Mouse (Mus musculus) lung, postnatal 0 days (tissue): ENCODE data around the gene Ffar3. TPM values are rescaled to one million over a fixed set of nuclear protein-coding genes. Genes with fewer than 3 reads are reported as not detected.

Experiments
- ATAC-seq: fragments of 200-750 bp; cut with Nextera tagmentation; 2 replicates; pipeline ENCODE4 v1.8.0; 2017; ENCODE audit warnings: moderate library complexity
- DNase-seq: peaks from one replicate; pipeline ENCODE4 v3.0.0-alpha.2; 2016; ENCODE audit warnings: low spot score
- H3K27ac ChIP-seq: fragments of 300-500 bp; sonication (generic); 2 replicates; pipeline ENCODE4 v1.5.1; 2014; ENCODE audit warnings: antibody characterized with exemption, mild to moderate bottlenecking, low read length, mixed read lengths
- H3K27me3 ChIP-seq: fragments of 300-500 bp; sonication (generic); replicated peaks from 2 replicates; pipeline ENCODE4 v1.6.1; 2014; ENCODE audit warnings: low read length, mixed read lengths; ENCODE audit not compliant: insufficient read depth
- H3K36me3 ChIP-seq: fragments of 300-500 bp; sonication (generic); 2 replicates; pipeline ENCODE4 v1.6.1; 2014; ENCODE audit warnings: low read length, mixed read lengths; ENCODE audit not compliant: insufficient read depth
- H3K4me1 ChIP-seq: fragments of 300-500 bp; sonication (generic); 2 replicates; pipeline ENCODE4 v1.6.1; 2014; ENCODE audit warnings: antibody characterized with exemption, low read depth, low read length, mixed read lengths; ENCODE audit not compliant: insufficient read depth
- H3K4me2 ChIP-seq: fragments of 300-500 bp; sonication (generic); replicated peaks from 2 replicates; pipeline ENCODE4 v1.6.1; 2014; ENCODE audit warnings: low read depth, mild to moderate bottlenecking, low read length, moderate library complexity, mixed read lengths
- H3K4me3 ChIP-seq: fragments of 300-500 bp; sonication (generic); 2 replicates; pipeline ENCODE4 v1.5.1; 2014; ENCODE audit warnings: low read depth, low read length
- H3K9ac ChIP-seq: fragments of 300-500 bp; sonication (generic); replicated peaks from 2 replicates; pipeline ENCODE4 v1.6.1; 2014; ENCODE audit warnings: low read depth, mild to moderate bottlenecking
- H3K9me3 ChIP-seq: fragments of 300-500 bp; sonication (generic); 2 replicates; pipeline ENCODE4 v1.6.1; 2016; ENCODE audit warnings: low read length, mixed read lengths
- CTCF ChIP-seq: IDR thresholded peaks from 2 replicates; pipeline ENCODE4 v1.5.1; 2016; ENCODE audit warnings: antibody characterized with exemption, mild to moderate bottlenecking
- EP300 ChIP-seq: IDR thresholded peaks from 2 replicates; pipeline ENCODE4 v1.6.1; 2016; ENCODE audit warnings: antibody characterized with exemption, mild to moderate bottlenecking, control low read depth
- WGBS: fragments of 180-500 bp; shearing (Covaris S2); extraction: QIAGEN DNeasy Blood & Tissue Kit; methylation state at CpG from one replicate; pipeline ENCODE4 v1.1.7; 2014; 5-methylcytosine and 5-hydroxymethylcytosine counted together
- polyA plus RNA-seq: library from polyadenylated mRNA; unstranded; fragments of >200 nt; fragmentation: Nextera tagmentation; extraction: Ambion mirVana; gene quantifications from 2 replicates; pipeline ENCODE4 v1.2.1, GENCODE M21; 2015

The Ffar3 gene
- polyA plus RNA-seq = not detected in 2 replicates

DNA sequence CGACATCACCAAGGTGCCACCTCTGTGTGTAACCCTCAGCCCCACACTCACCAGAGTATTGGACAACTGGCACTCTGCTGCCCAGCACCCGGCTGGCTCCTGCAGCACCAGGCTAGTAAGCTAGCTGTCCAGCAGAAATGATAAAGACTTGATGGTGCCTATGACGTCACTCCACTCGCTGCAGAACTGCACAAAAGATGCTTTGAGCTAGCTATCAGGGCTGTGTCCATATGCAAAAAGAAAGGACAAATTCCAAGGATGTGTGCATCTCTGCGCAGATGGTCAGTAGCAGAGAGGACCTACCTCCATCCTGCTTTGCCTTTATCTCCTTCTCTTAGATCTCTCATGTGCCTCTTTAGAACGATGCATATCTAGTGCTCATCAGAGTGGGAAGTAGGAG is at the start of gene Ffar3:
Gene Ffar3 (minus strand): TSS at position 101 of the 400 bp plus-strand sequence.
- TF ChIP-seq EP300 = no peak
- no peak for TF ChIP-seq CTCF
- ATAC-seq (no peak), DNase-seq (no peak)
- no peak within 1 kb of the TSS for H3K4me2 ChIP-seq
- no peak within 1 kb of the TSS for H3K4me3 ChIP-seq
- H3K9me3 ChIP-seq = no peaks in the 10 kb centered on the region
- H3K27ac ChIP-seq = no peak within 1 kb of the TSS
- H3K9ac ChIP-seq = no peak within 1 kb of the TSS
- H3K36me3 ChIP-seq = no peaks in the 10 kb centered on the region
- WGBS = 65% methylated on average over 6 of the region's 6 CpGs
- no peaks in the 10 kb centered on the region for H3K4me1 ChIP-seq
- H3K27me3 ChIP-seq = no peaks in the 10 kb centered on the region

DNA sequence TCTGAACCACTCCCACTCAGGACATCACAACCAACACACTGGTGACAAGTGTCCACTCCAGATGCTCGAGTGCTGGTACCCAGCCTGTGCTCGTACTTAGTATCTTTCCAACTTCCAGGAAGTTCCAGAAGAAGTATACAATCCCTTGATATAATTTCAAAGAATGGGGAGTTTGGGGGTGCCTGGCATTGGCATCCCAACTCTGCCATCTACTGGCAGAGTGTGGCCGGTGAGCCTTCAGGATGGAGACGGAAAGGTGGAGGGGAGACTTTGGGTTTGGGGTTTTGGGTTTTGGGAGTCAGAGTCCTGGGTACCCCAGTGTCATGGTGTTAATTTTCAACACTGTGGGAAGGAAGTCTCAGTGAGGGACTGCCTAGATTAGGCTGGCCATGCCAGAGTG is 48.1 kb upstream of the Ffar3 start:
- Histone ChIP-seq H3K9me3 (no peaks in the 10 kb centered on the region), H3K4me1 (no peaks in the 10 kb centered on the region), H3K4me2 (no peak overlapping the region), H3K36me3 (no peaks in the 10 kb centered on the region), H3K27me3 (no peaks in the 10 kb centered on the region), H3K27ac (no peak overlapping the region), H3K9ac (no peak overlapping the region), H3K4me3 (no peak overlapping the region)
- no peak for ATAC-seq
- TF ChIP-seq CTCF = peak; percentile 64
- TF ChIP-seq EP300 = no peak
- WGBS = 23% methylated on average over 4 of the region's 4 CpGs
- peak; percentile 20 for DNase-seq

DNA sequence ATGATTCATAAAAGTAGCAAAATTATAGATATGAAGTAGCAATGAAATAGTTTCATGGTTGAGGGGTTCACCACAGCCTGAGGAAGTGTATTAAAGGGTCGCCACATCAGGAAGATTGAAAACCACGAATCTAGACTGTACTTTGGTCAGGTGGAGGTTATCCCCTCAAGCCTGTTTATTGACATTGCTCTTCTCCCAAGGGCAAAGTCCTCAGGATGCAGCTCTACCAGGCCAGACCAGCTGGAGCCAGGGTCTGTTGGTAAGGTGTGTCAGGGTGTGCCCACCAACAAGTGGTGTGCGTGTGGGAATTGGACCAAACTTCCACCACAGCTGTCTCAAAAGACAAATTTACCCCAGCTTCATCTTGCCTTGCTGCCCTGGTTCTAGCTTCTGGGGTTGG is 39.2 kb upstream of the Ffar3 start:
- H3K4me2 ChIP-seq = no peak overlapping the region
- no peak overlapping the region for H3K4me3 ChIP-seq
- H3K9me3 ChIP-seq = no peaks in the 10 kb centered on the region
- H3K27me3 ChIP-seq = no peaks in the 10 kb centered on the region
- H3K9ac ChIP-seq = no peak overlapping the region
- ATAC-seq = no peak
- H3K36me3 ChIP-seq = no peaks in the 10 kb centered on the region
- H3K4me1 ChIP-seq = no peaks in the 10 kb centered on the region; the same call in 1 of the 2 replicates
- no peak for DNase-seq
- WGBS = 77% methylated on average over 3 of the region's 3 CpGs
- TF ChIP-seq EP300 = no peak
- no peak for TF ChIP-seq CTCF
- H3K27ac ChIP-seq = no peak overlapping the region

DNA sequence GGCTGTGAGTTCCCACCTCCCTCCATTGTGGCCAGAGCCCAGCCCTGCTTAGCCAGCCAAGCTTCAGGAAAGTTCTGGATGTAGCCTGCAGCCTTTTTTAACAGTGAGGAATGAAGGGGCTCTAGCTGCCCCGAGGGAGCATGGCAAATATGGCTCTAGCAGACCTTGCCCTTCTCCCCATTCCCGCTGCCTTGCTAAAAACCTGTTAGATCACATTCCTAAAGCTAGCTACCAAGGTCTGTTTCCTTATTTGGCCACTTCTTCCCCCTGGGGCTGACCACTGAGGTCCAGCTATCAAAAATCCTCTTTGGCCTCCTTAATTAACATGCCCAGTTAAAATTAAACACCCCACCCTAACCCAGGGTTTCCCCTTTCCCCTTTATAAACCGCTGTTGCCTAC is 36.5 kb upstream of the Ffar3 start:
- Histone ChIP-seq H3K4me3 (no peak overlapping the region), H3K27me3 (no peaks in the 10 kb centered on the region), H3K9ac (no peak overlapping the region), H3K36me3 (no peaks in the 10 kb centered on the region), H3K27ac (no peak overlapping the region), H3K9me3 (no peaks in the 10 kb centered on the region), H3K4me1 (no peaks in the 10 kb centered on the region; the same call in 1 of the 2 replicates), H3K4me2 (no peak overlapping the region)
- TF ChIP-seq CTCF (no peak), EP300 (no peak)
- ATAC-seq = peak; percentile 78
- 41% methylated on average over 3 of the region's 3 CpGs for WGBS
- DNase-seq = peak; percentile 67

DNA sequence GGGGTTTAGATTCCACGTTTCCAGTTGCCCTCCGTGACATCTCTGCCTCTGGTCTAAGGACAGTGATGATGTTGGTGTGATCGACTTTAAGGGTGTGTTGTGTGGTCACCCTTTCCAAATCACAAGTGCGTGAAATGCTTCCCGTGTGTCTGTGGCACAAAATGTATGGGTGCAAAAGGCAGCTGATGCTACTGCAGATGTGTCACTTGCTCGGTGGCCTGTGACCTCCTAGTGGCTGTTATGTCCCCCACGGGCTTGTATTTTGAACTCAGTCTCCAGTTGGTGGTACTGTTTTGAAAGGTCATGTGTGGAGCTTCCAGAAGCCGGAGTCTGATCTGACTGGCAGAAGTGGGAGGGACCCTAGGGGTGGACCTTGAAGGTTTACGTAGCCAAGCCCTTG is 35.8 kb upstream of the Ffar3 start:
- Histone ChIP-seq H3K4me1 (no peaks in the 10 kb centered on the region; the same call in 1 of the 2 replicates), H3K4me3 (no peak overlapping the region), H3K9me3 (no peaks in the 10 kb centered on the region), H3K36me3 (no peaks in the 10 kb centered on the region), H3K27ac (no peak overlapping the region), H3K9ac (no peak overlapping the region), H3K4me2 (no peak overlapping the region), H3K27me3 (no peaks in the 10 kb centered on the region)
- 72% methylated on average over 9 of the region's 9 CpGs for WGBS
- no peak for ATAC-seq
- DNase-seq = no peak
- TF ChIP-seq EP300 (no peak), CTCF (no peak)

DNA sequence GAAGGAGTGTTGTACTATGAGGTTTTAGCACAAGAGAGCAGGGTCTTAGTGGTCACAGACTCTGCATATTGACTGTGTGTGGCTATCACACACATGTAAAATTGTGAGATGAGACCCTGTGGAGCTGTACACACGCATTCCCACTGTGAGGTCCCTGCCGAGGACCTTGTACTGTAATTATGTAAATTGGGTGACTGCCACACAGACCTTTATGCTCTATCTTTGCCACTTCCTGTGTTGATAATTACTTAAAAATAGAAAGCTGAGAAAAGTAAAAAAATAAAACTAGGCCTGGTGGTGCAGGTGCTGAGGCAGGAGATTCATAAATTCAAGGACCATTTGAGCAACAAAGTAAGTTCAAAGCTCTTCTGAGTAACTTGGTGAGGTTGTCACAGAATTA is 34.7 kb upstream of the Ffar3 start:
- H3K27me3 ChIP-seq = no peaks in the 10 kb centered on the region
- ATAC-seq = no peak
- H3K4me2 ChIP-seq = no peak overlapping the region
- TF ChIP-seq CTCF (no peak), EP300 (no peak)
- no peak for DNase-seq
- 49% methylated on average over 2 of the region's 2 CpGs for WGBS
- no peaks in the 10 kb centered on the region for H3K9me3 ChIP-seq
- H3K36me3 ChIP-seq = no peaks in the 10 kb centered on the region
- H3K9ac ChIP-seq = no peak overlapping the region
- H3K4me3 ChIP-seq = no peak overlapping the region
- H3K27ac ChIP-seq = no peak overlapping the region
- H3K4me1 ChIP-seq = no peaks in the 10 kb centered on the region; the same call in 1 of the 2 replicates

DNA sequence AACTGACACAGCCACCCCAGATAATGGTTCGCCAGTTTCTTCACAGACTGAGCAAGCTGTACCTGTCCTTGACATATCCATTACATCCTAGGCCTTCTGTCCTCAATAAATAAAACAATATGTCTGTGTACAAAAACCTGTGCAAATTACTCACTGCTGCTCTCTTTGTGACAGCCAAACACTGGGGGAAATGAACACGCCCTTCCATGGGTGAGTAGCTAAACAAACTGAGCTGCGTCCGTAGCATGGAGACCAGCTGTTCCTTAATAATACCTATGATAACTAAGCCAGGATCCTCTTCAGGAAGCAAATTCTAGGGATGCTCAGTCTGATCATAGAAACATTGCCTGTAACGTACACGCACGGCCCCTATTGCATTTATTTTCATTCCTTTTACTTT is 32.8 kb upstream of the Ffar3 start:
- H3K36me3 ChIP-seq = no peaks in the 10 kb centered on the region
- H3K4me1 ChIP-seq = no peaks in the 10 kb centered on the region; the same call in 1 of the 2 replicates
- no peaks in the 10 kb centered on the region for H3K27me3 ChIP-seq
- ATAC-seq = no peak
- no peak overlapping the region for H3K9ac ChIP-seq
- no peak overlapping the region for H3K4me2 ChIP-seq
- H3K9me3 ChIP-seq = no peaks in the 10 kb centered on the region
- no peak for DNase-seq
- no peak overlapping the region for H3K4me3 ChIP-seq
- 71% methylated on average over 7 of the region's 7 CpGs for WGBS
- TF ChIP-seq CTCF (no peak), EP300 (no peak)
- H3K27ac ChIP-seq = no peak overlapping the region
